Mouse (Mus musculus): ENCODE measurements around the gene Stmnd1. TPM values are rescaled to one million over a fixed set of nuclear protein-coding genes. Genes with fewer than 3 reads are reported as not detected.

The Stmnd1 gene
- total and polyA plus RNA-seq, 2 experiments from 2014 or later, result not detected

DNA sequence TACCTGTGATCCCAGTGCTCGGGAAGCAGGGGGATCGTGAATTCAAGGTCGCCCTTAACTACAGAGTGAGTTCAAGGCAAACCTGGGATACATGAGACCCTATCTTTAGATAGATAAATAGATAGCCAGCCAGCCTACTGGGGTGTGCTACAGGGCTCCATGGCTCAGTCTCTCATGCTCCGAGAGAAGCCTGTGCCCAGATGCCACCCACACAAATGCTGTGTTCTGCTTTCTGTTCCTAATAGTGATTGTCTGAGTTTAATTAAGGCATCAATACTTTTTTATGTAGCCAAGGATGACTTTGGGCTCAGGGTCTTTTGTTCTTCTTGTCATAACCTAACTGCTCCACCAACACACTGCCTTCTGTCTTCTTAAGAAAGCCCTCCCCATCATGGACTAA is 2.2 kb downstream of the Stmnd1 start:
- H3K4me2 ChIP-seq (ENCODE audit: low read depth, low read length, poor library complexity, severe bottlenecking), result no peak overlapping the region
- H3K36me3 ChIP-seq (ENCODE audit: insufficient read depth, low read length), result no peaks in the 10 kb centered on the region
- H3K4me3 ChIP-seq (ENCODE audit: low read depth, low read length), result no peak overlapping the region
- WGBS, result 94% methylated on average over 4 of the region's 4 CpGs
- no peak overlapping the region for H3K9ac ChIP-seq (replicated peaks; ENCODE audit: low read length, poor library complexity, severe bottlenecking)
- TF ChIP-seq CTCF (IDR thresholded peaks at IDR 0.05), result no peak
- H3K27ac ChIP-seq (ENCODE audit: low read depth, low read length), result no peak overlapping the region
- no peak for DNase-seq (ENCODE audit: low spot score)
- no peaks in the 10 kb centered on the region for H3K27me3 ChIP-seq (ENCODE audit: insufficient read depth, low read length)
- peaks cover 6% of the 10 kb centered on the region; the same call in 1 of the 2 replicates for H3K4me1 ChIP-seq (ENCODE audit: insufficient read depth, low read length)
- H3K9me3 ChIP-seq (ENCODE audit: low read length), result no peaks in the 10 kb centered on the region
- ATAC-seq (ENCODE audit: low FRiP score), result no peak

DNA sequence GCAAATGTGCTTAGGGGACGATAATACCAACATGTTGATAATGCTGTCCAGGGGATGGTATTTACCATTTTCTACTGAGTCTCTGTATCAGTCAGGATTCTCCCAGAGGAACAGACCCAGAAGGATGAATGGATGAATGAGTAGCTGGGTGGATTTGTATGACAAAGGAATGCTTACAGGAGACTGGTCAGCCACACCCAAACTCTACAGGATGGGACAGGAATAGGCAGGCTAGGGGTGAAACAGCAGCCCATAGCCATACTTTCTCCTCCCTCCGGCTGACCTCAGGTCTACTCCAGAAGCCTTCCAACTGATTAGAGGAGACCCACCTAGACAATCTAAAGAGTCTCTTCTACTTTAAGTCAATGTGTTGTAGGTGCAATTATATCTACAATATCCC is 9.0 kb downstream of the Stmnd1 start:
- WGBS, result 89% methylated on average over 2 of the region's 2 CpGs
- H3K9ac ChIP-seq (replicated peaks; ENCODE audit: low read length, poor library complexity, severe bottlenecking), result no peak overlapping the region
- no peaks in the 10 kb centered on the region for H3K36me3 ChIP-seq (ENCODE audit: insufficient read depth, low read length)
- no peak overlapping the region for H3K4me3 ChIP-seq (ENCODE audit: low read depth, low read length)
- no peak for ATAC-seq (ENCODE audit: low FRiP score)
- H3K4me2 ChIP-seq (ENCODE audit: low read depth, low read length, poor library complexity, severe bottlenecking), result no peak overlapping the region
- H3K27ac ChIP-seq (ENCODE audit: low read depth, low read length), result no peak overlapping the region
- no peak for DNase-seq (ENCODE audit: low spot score)
- H3K4me1 ChIP-seq (ENCODE audit: insufficient read depth, low read length), result no peaks in the 10 kb centered on the region
- no peaks in the 10 kb centered on the region for H3K9me3 ChIP-seq (ENCODE audit: low read length)
- H3K27me3 ChIP-seq (ENCODE audit: insufficient read depth, low read length), result no peaks in the 10 kb centered on the region
- TF ChIP-seq CTCF (IDR thresholded peaks at IDR 0.05), result no peak

DNA sequence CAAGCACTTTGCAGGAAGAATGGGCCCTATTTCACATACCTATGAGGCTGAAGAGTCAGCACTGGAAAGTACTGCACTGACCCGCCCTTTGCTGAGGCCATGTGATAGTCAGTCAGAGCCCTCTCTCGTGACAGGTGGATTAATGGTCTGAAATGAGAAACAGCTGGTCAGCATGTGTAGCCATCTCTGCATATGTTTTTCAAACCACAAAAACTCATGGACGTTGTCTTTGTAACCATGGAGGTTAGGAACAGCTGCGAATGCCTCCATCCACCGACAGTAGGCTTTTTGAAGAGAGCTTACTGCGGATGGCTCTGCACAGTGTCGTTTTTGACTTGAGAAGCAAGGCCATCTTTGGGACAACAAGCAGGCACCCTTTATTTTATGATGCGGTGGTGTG is 14.3 kb downstream of the Stmnd1 start:
- 88% methylated on average over 8 of the region's 8 CpGs for WGBS
- Histone ChIP-seq H3K27ac (ENCODE audit: low read depth, low read length) (no peak overlapping the region), H3K4me1 (ENCODE audit: insufficient read depth, low read length) (no peaks in the 10 kb centered on the region), H3K9ac (replicated peaks; ENCODE audit: low read length, poor library complexity, severe bottlenecking) (no peak overlapping the region), H3K4me3 (ENCODE audit: low read depth, low read length) (no peak overlapping the region), H3K27me3 (ENCODE audit: insufficient read depth, low read length) (no peaks in the 10 kb centered on the region), H3K36me3 (ENCODE audit: insufficient read depth, low read length) (no peaks in the 10 kb centered on the region), H3K4me2 (ENCODE audit: low read depth, low read length, poor library complexity, severe bottlenecking) (no peak overlapping the region), H3K9me3 (ENCODE audit: low read length) (no peaks in the 10 kb centered on the region)
- ATAC-seq (ENCODE audit: low FRiP score) (no peak), DNase-seq (ENCODE audit: low spot score) (no peak)
- no peak for TF ChIP-seq CTCF (IDR thresholded peaks at IDR 0.05)

DNA sequence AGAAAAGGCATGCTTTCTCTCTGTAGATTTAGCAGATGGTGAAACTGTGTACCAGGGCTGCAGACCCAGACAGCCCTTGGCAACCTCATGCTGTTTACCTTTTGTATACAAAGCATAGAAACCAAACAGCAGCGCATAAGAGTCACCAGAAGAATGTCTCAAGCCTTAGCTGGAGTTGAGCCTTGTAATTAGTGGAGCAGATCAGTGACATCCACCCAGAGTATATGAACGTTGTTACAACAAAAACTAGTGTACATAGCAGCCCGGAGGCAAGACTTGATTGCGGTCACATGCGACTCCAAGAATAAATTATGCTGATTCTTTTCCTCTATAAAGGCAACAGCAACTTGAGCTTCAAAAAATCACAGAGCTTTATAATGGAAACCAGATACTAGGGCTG is 14.9 kb downstream of the Stmnd1 start:
- WGBS, result 76% methylated on average over 5 of the region's 5 CpGs
- Histone ChIP-seq H3K27ac (ENCODE audit: low read depth, low read length) (no peak overlapping the region), H3K4me2 (ENCODE audit: low read depth, low read length, poor library complexity, severe bottlenecking) (no peak overlapping the region), H3K4me1 (ENCODE audit: insufficient read depth, low read length) (no peaks in the 10 kb centered on the region), H3K9me3 (ENCODE audit: low read length) (no peaks in the 10 kb centered on the region), H3K36me3 (ENCODE audit: insufficient read depth, low read length) (no peaks in the 10 kb centered on the region), H3K27me3 (ENCODE audit: insufficient read depth, low read length) (no peaks in the 10 kb centered on the region), H3K4me3 (ENCODE audit: low read depth, low read length) (no peak overlapping the region), H3K9ac (replicated peaks; ENCODE audit: low read length, poor library complexity, severe bottlenecking) (no peak overlapping the region)
- ATAC-seq (ENCODE audit: low FRiP score) (no peak), DNase-seq (ENCODE audit: low spot score) (no peak)
- no peak for TF ChIP-seq CTCF (IDR thresholded peaks at IDR 0.05)

DNA sequence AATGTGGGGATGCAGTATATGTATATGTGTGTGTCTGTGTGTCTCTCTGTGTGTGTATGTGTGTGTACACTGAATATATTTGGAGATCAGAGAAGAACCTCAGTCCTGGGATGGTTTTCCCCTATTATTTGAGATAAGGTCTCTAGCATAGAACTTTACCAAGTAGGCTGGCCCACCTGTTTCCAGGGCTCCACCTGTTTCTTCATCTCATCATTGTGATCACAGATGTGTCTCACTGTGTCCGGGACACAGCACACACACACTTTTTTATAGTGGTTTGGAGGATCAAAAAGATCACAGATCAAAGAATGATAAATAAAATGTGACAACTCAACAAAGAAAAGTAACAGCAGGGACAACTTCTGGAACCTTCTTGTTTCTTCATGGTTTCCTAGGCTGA is 17.0 kb downstream of the Stmnd1 start:
- H3K27ac ChIP-seq (ENCODE audit: low read depth, low read length), result no peak overlapping the region
- H3K9me3 ChIP-seq (ENCODE audit: low read length), result no peaks in the 10 kb centered on the region
- DNase-seq (ENCODE audit: low spot score) (no peak), ATAC-seq (ENCODE audit: low FRiP score) (no peak)
- H3K4me1 ChIP-seq (ENCODE audit: insufficient read depth, low read length), result no peaks in the 10 kb centered on the region
- no peak overlapping the region for H3K9ac ChIP-seq (replicated peaks; ENCODE audit: low read length, poor library complexity, severe bottlenecking)
- H3K36me3 ChIP-seq (ENCODE audit: insufficient read depth, low read length), result no peaks in the 10 kb centered on the region
- 66% methylated on average over 1 of the region's 1 CpGs for WGBS
- TF ChIP-seq CTCF (IDR thresholded peaks at IDR 0.05), result no peak
- H3K27me3 ChIP-seq (ENCODE audit: insufficient read depth, low read length), result no peaks in the 10 kb centered on the region
- no peak overlapping the region for H3K4me3 ChIP-seq (ENCODE audit: low read depth, low read length)
- H3K4me2 ChIP-seq (ENCODE audit: low read depth, low read length, poor library complexity, severe bottlenecking), result no peak overlapping the region

DNA sequence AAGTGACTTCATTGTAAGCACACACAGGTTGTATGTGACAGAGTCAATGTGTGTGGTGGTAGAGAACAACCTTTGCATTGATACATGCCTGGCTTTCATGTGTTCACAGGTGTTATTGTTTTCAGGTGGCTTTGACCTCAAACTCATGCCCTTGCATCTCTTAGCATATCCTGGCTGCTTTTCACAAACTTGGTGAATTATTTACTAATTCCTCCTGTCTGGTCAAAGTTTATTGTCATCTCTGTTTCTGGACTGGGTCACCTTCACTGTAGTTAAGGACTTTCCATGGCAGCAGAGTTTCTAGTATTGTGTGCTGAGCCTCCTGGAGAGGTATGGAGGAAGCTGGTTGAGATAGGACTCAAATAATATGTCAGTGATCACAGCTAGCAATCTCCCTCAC is 20.8 kb downstream of the Stmnd1 start:
- no peak overlapping the region for H3K4me2 ChIP-seq (ENCODE audit: low read depth, low read length, poor library complexity, severe bottlenecking)
- no peaks in the 10 kb centered on the region for H3K9me3 ChIP-seq (ENCODE audit: low read length)
- ATAC-seq (ENCODE audit: low FRiP score) (no peak), DNase-seq (ENCODE audit: low spot score) (no peak)
- no peaks in the 10 kb centered on the region for H3K4me1 ChIP-seq (ENCODE audit: insufficient read depth, low read length)
- no peaks in the 10 kb centered on the region for H3K36me3 ChIP-seq (ENCODE audit: insufficient read depth, low read length)
- TF ChIP-seq CTCF (IDR thresholded peaks at IDR 0.05), result no peak
- no peak overlapping the region for H3K9ac ChIP-seq (replicated peaks; ENCODE audit: low read length, poor library complexity, severe bottlenecking)
- no peak overlapping the region for H3K4me3 ChIP-seq (ENCODE audit: low read depth, low read length)
- no peak overlapping the region for H3K27ac ChIP-seq (ENCODE audit: low read depth, low read length)
- no peaks in the 10 kb centered on the region for H3K27me3 ChIP-seq (ENCODE audit: insufficient read depth, low read length)

DNA sequence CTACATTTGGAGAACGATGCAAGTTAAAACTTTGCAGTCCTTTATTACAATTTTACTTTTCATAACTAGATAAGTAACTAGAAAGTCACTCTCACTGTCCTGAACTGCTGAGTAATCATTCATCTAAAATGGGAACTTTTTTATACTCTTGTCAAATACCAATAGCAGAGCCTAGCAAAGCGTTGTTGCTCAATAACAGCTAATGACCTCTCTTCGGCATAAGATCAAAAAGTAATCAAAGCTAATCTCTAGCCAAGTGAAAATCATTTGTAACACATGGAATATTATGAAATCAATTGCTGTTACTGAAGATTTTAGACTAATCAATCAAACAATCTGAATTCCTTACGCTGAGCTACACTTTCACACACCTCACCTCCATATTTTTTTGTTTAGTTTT is 24.2 kb downstream of the Stmnd1 start:
- Histone ChIP-seq H3K27ac (ENCODE audit: low read depth, low read length) (no peak overlapping the region), H3K9ac (replicated peaks; ENCODE audit: low read length, poor library complexity, severe bottlenecking) (no peak overlapping the region), H3K4me3 (ENCODE audit: low read depth, low read length) (no peak overlapping the region), H3K27me3 (ENCODE audit: insufficient read depth, low read length) (no peaks in the 10 kb centered on the region), H3K4me2 (ENCODE audit: low read depth, low read length, poor library complexity, severe bottlenecking) (no peak overlapping the region), H3K36me3 (ENCODE audit: insufficient read depth, low read length) (no peaks in the 10 kb centered on the region), H3K4me1 (ENCODE audit: insufficient read depth, low read length) (no peaks in the 10 kb centered on the region), H3K9me3 (ENCODE audit: low read length) (no peaks in the 10 kb centered on the region)
- no peak for ATAC-seq (ENCODE audit: low FRiP score)
- TF ChIP-seq CTCF (IDR thresholded peaks at IDR 0.05), result no peak
- DNase-seq (ENCODE audit: low spot score), result no peak
- 96% methylated on average over 4 of the region's 4 CpGs for WGBS

Measured in midbrain, postnatal 0 days (tissue).